Mouse (Mus musculus): ENCODE data around the gene Haus7.

GRCm38 (mm10) chrX:73490186-73490585 lies 31.3 kb upstream of the Haus7 start:
- TF ChIP-seq CTCF (IDR thresholded peaks at IDR 0.05; ENCODE audit: control insufficient read depth, insufficient read depth, insufficient read length) (no peak), USF1 (IDR thresholded peaks at IDR 0.05; ENCODE audit: low read depth) (no peak), MYOD1 (IDR thresholded peaks at IDR 0.05; ENCODE audit: control insufficient read depth, insufficient read length, low read depth) (no peak), MYOG (IDR thresholded peaks at IDR 0.05; ENCODE audit: control insufficient read depth, extremely low read depth, insufficient read length) (no peak), MAX (IDR thresholded peaks at IDR 0.05) (no peak), FOSL1 (IDR thresholded peaks at IDR 0.05; ENCODE audit: insufficient read depth, low read length, poor library complexity, severe bottlenecking) (no peak), CEBPB (IDR thresholded peaks at IDR 0.05; ENCODE audit: low read depth) (no peak)

All from C2C12 (cell line).